Mouse (Mus musculus) brain, embryonic 14.5 days (tissue): Measurements from ENCODE around the gene Ano6.

Experiments
- CTCF ChIP-seq: fragments of 200-500 bp; IDR thresholded peaks from 2 replicates; pipeline ENCODE4 v1.5.1; 2012; ENCODE audit warnings: inconsistent platforms, mild to moderate bottlenecking, moderate library complexity, borderline replicate concordance; ENCODE audit not compliant: insufficient read depth, insufficient read length; ENCODE audit errors: extremely low read depth
- POLR2A ChIP-seq: fragments of 200-500 bp; IDR thresholded peaks from 2 replicates; pipeline ENCODE4 v1.6.1; 2012; ENCODE audit warnings: mild to moderate bottlenecking, inconsistent platforms, borderline replicate concordance; ENCODE audit not compliant: poor library complexity, insufficient read depth, insufficient read length, severe bottlenecking; ENCODE audit errors: extremely low read depth

DNA sequence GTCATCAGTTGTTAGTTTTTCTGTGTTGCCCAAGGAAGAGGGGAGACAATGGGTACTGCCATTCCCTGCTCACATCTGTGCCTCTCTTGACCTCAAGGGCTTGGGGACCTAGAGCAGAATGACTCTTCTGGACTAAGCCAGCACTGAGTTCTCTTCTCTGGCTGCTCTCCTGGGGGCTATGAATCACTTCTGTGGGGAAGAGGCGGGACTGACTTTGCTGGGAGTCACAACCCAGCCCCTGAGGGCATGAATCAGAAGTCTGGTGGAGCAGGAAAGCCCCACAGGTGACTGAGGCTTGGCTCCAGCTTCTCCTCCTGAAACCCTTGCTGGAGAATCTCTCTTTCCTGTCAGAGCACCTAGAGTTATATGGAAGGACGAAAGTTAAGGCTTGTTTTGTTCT, 12.1 kb downstream of the Ano6 start:
- TF ChIP-seq CTCF (no peak), POLR2A (no peak)
